9 mouse cellular contexts compared by ENCODE assay signal in genomic region chr4:68845964-68846363, GRCm38 (mm10).
DNase-seq lines count a peak whose midpoint lies in the region; ATAC-seq and TF ChIP-seq lines count a peak whose summit lies in the region.
"Had no signal": no experiment of that assay in that cellular context is flagged by ENCODE, and none has a peak within 500 bp of the region (broad histone marks: within the 10 kb centered on the region; RNA-seq: fewer than 3 reads in every experiment).

No protein-coding gene starts in this region.

- H3K36me3 ChIP-seq in heart, postnatal 0 days (replicated peaks; ENCODE audit: control insufficient read depth, insufficient read depth, low read length), result no peaks in the 10 kb centered on the region
- no peaks in the 10 kb centered on the region for H3K36me3 ChIP-seq in midbrain, postnatal 0 days (ENCODE audit: insufficient read depth, low read length)
- no peaks in the 10 kb centered on the region for H3K36me3 ChIP-seq in midbrain, embryonic 13.5 days
- H3K36me3 ChIP-seq: heart, embryonic 13.5 days had no signal

- intact Hi-C loops in gastrocnemius, postnatal 14 days (cut with DNase I; ENCODE audit: low total_unique reads), result no loop called here

- no peak overlapping the region for H3K4me2 ChIP-seq in heart, postnatal 0 days (ENCODE audit: low read depth, low read length)
- no peak overlapping the region for H3K4me2 ChIP-seq in midbrain, postnatal 0 days (ENCODE audit: low read depth, low read length, poor library complexity, severe bottlenecking)
- no peak overlapping the region for H3K4me2 ChIP-seq in midbrain, embryonic 13.5 days (replicated peaks)
- H3K4me2 ChIP-seq: heart, embryonic 13.5 days had no signal

- H3K9me3 ChIP-seq in heart, postnatal 0 days (replicated peaks; ENCODE audit: control insufficient read depth, low read length), result no peaks in the 10 kb centered on the region
- H3K9me3 ChIP-seq in midbrain, postnatal 0 days (ENCODE audit: low read length), result no peaks in the 10 kb centered on the region
- H3K9me3 ChIP-seq in midbrain, embryonic 13.5 days, result no peaks in the 10 kb centered on the region
- H3K9me3 ChIP-seq: heart, embryonic 13.5 days had no signal

- H3K27me3 ChIP-seq in heart, postnatal 0 days (ENCODE audit: control insufficient read depth, insufficient read depth, low read length), result no peaks in the 10 kb centered on the region
- no peaks in the 10 kb centered on the region for H3K27me3 ChIP-seq in midbrain, postnatal 0 days (ENCODE audit: insufficient read depth, low read length)
- H3K27me3 ChIP-seq in midbrain, embryonic 13.5 days, result no peaks in the 10 kb centered on the region
- H3K27me3 ChIP-seq: heart, embryonic 13.5 days had no signal

- 23% methylated on average over 3 of the region's 3 CpGs for WGBS in heart, postnatal 0 days
- WGBS in midbrain, postnatal 0 days, result 61% methylated on average over 3 of the region's 3 CpGs
- 52% methylated on average over 3 of the region's 3 CpGs for WGBS in midbrain, embryonic 13.5 days

- H3K4me1 ChIP-seq in heart, postnatal 0 days (ENCODE audit: control insufficient read depth, insufficient read depth), result no peaks in the 10 kb centered on the region
- H3K4me1 ChIP-seq in midbrain, postnatal 0 days (ENCODE audit: insufficient read depth, low read length), result no peaks in the 10 kb centered on the region
- H3K4me1 ChIP-seq in midbrain, embryonic 13.5 days (replicated peaks), result peaks cover 6% of the 10 kb centered on the region
- H3K4me1 ChIP-seq: heart, embryonic 13.5 days had no signal

- no peak overlapping the region for H3K9ac ChIP-seq in heart, postnatal 0 days (replicated peaks; ENCODE audit: low read depth, low read length)
- H3K9ac ChIP-seq in midbrain, postnatal 0 days (replicated peaks; ENCODE audit: low read length, poor library complexity, severe bottlenecking), result no peak overlapping the region
- H3K9ac ChIP-seq in midbrain, embryonic 13.5 days (replicated peaks), result no peak overlapping the region
- H3K9ac ChIP-seq: heart, embryonic 13.5 days had no signal

- no peak overlapping the region for H3K4me3 ChIP-seq in heart, postnatal 0 days (ENCODE audit: low read depth, low read length)
- no peak overlapping the region for H3K4me3 ChIP-seq in midbrain, postnatal 0 days (ENCODE audit: low read depth, low read length)
- H3K4me3 ChIP-seq in midbrain, embryonic 13.5 days (replicated peaks), result no peak overlapping the region
- H3K4me3 ChIP-seq: heart, embryonic 13.5 days had no signal

- DNase-seq in heart, postnatal 0 days (ENCODE audit: low spot score), result no peak
- DNase-seq in heart, adult 9 months (ENCODE audit: low spot score in 2 of 2), result no peak
- peak; percentile 29 for DNase-seq in midbrain, postnatal 0 days (ENCODE audit: low spot score)
- peak; percentile 62 to 63 for DNase-seq in cerebellum, postnatal 10 days
- DNase-seq in lung, postnatal 36 days, result peak; percentile 27
- DNase-seq in gastrocnemius, postnatal 14 days, result no peak

- TF ChIP-seq EP300 in heart, postnatal 0 days (IDR thresholded peaks at IDR 0.05; ENCODE audit: low read depth), result no peak

- TF ChIP-seq CTCF in heart, postnatal 0 days (IDR thresholded peaks at IDR 0.05; ENCODE audit: low read depth), result peak; percentile 63
- peak; percentile 72 for TF ChIP-seq CTCF in midbrain, postnatal 0 days (IDR thresholded peaks at IDR 0.05)

- no peak for ATAC-seq in heart, postnatal 0 days (ENCODE audit: insufficient read depth, low read depth)
- ATAC-seq in midbrain, postnatal 0 days (ENCODE audit: low FRiP score), result no peak
- no peak for ATAC-seq in midbrain, embryonic 13.5 days
- ATAC-seq in activated CD4-positive, CD25-positive, alpha-beta regulatory T cell, adult 4 months, result no peak

- no peak overlapping the region for H3K27ac ChIP-seq in heart, postnatal 0 days (ENCODE audit: low read depth)
- no peak overlapping the region for H3K27ac ChIP-seq in midbrain, postnatal 0 days (ENCODE audit: low read depth, low read length)
- no peak overlapping the region for H3K27ac ChIP-seq in midbrain, embryonic 13.5 days
- H3K27ac ChIP-seq: heart, embryonic 13.5 days had no signal

Comparison
In these comparisons a context has a peak if more than half of its experiments do, and no peak if none do; other contexts are left out.
1. DNase-seq: peak in midbrain, postnatal 0 days (single experiment), cerebellum, postnatal 10 days (2 of 2) and lung, postnatal 36 days (single experiment); none in heart, postnatal 0 days (single experiment), heart, adult 9 months (0 of 2) and gastrocnemius, postnatal 14 days (single experiment).